15 mouse cellular contexts compared by ENCODE assay signal in the genomic region with DNA sequence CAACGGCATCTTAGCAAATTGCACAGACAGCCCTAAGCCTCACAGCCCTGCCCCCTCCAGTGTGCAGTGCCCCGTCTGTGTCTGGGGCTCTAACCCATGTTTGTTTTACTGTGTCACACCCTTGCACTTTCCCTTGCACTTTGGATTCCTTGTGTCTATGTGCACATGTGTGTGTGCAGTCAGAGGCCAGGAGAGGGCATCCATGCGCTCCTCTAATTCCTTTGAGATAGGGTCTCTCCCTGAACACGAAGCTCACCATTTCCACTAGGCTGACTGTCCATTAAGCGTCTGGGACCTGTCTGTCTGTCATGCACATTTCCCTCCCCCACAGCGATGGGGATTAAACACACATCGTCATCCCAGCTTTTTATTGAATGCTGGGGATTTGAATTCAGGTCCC. TPM values are rescaled to one million over a fixed set of nuclear protein-coding genes. Genes with fewer than 3 reads are reported as not detected.
DNase-seq lines count a peak whose midpoint lies in the region; ATAC-seq and TF ChIP-seq lines count a peak whose summit lies in the region.
"Had no signal": no experiment of that assay in that cellular context is flagged by ENCODE, and none has a peak within 500 bp of the region (broad histone marks: within the 10 kb centered on the region; RNA-seq: fewer than 3 reads in every experiment).

No protein-coding gene starts in this region.

- H3K4me2 ChIP-seq in lung, postnatal 0 days (replicated peaks; ENCODE audit: low read depth, low read length): no peak overlapping the region
- no peak overlapping the region for H3K4me2 ChIP-seq in midbrain, embryonic 13.5 days (replicated peaks)

- no peaks in the 10 kb centered on the region for H3K4me1 ChIP-seq in lung, postnatal 0 days (ENCODE audit: insufficient read depth, low read depth, low read length)
- H3K4me1 ChIP-seq in midbrain, embryonic 13.5 days (replicated peaks): no peaks in the 10 kb centered on the region

- no peaks in the 10 kb centered on the region for H3K36me3 ChIP-seq in lung, postnatal 0 days (ENCODE audit: insufficient read depth, low read length)
- no peaks in the 10 kb centered on the region for H3K36me3 ChIP-seq in midbrain, embryonic 13.5 days

- ATAC-seq in CD4-positive, CD25-positive, alpha-beta regulatory T cell, adult 4 months: no peak
- no peak for ATAC-seq in lung, postnatal 0 days
- 0 out of 2 replicates have a peak, but pooled peaks have one; percentile 23 for ATAC-seq in megakaryocyte progenitor cell, adult 5-6 weeks (replicated peaks; ENCODE audit: poor library complexity)
- no peak for ATAC-seq in midbrain, embryonic 13.5 days

- H3K9ac ChIP-seq in lung, postnatal 0 days (replicated peaks; ENCODE audit: low read depth): no peak overlapping the region
- no peak overlapping the region for H3K9ac ChIP-seq in midbrain, embryonic 13.5 days (replicated peaks)
- H3K9ac ChIP-seq: liver, embryonic 14.5 days had no signal

- DNase-seq in CD4-positive, CD25-positive, alpha-beta regulatory T cell, adult 2 months (ENCODE audit: low read depth, low spot score): peak; percentile 59
- DNase-seq in lung, postnatal 0 days (ENCODE audit: low spot score): peak; percentile 11
- no peak for DNase-seq in lung, postnatal 14 days
- DNase-seq in yolk sac, embryonic 10.5 days (ENCODE audit: low spot score): peak; percentile 7
- no peak for DNase-seq in cerebellum, postnatal 36 days
- DNase-seq: cerebellum, adult 8-10 months had no signal

- no peak for TF ChIP-seq EP300 in lung, postnatal 0 days (IDR thresholded peaks at IDR 0.05)

- no peak overlapping the region for H3K27ac ChIP-seq in lung, postnatal 0 days (ENCODE audit: low read length)
- H3K27ac ChIP-seq in midbrain, embryonic 13.5 days: no peak overlapping the region
- H3K27ac ChIP-seq: liver, embryonic 14.5 days had no signal

- peak; percentile 33; the same call in 1 of the 2 replicates for TF ChIP-seq CTCF in lung, postnatal 0 days (IDR thresholded peaks at IDR 0.05)

- no peak overlapping the region for H3K4me3 ChIP-seq in lung, postnatal 0 days (ENCODE audit: low read depth, low read length)
- H3K4me3 ChIP-seq in midbrain, embryonic 13.5 days (replicated peaks): no peak overlapping the region

- no peaks in the 10 kb centered on the region for H3K9me3 ChIP-seq in lung, postnatal 0 days (ENCODE audit: low read length)
- no peaks in the 10 kb centered on the region for H3K9me3 ChIP-seq in midbrain, embryonic 13.5 days

- H3K27me3 ChIP-seq in lung, postnatal 0 days (replicated peaks; ENCODE audit: insufficient read depth, low read length): no peaks in the 10 kb centered on the region
- no peaks in the 10 kb centered on the region for H3K27me3 ChIP-seq in midbrain, embryonic 13.5 days

- WGBS in lung, postnatal 0 days: 41% methylated on average over 7 of the region's 7 CpGs
- 55% methylated on average over 7 of the region's 7 CpGs for WGBS in midbrain, embryonic 13.5 days

RNA-seq across cellular contexts. Expression of gene Acp7, which starts 15.9 kb away (rescaled TPM):
- polyA plus RNA-seq in CD4-positive, CD25-positive, alpha-beta regulatory T cell, adult 4 months (2017; shearing (Covaris generic)): not detected
- not detected in 2 replicates for polyA plus RNA-seq in lung, postnatal 0 days (2015; fragmentation: Nextera tagmentation; extraction: Ambion mirVana)
- total RNA-seq in megakaryocyte progenitor cell, adult 5-6 weeks (2015): not detected in 2 replicates
- total RNA-seq in megakaryocyte progenitor cell, adult 5-6 weeks (2017): not detected in 2 replicates
- not detected in 2 replicates for polyA plus RNA-seq in midbrain, embryonic 13.5 days (2015; fragmentation: Nextera tagmentation; extraction: Ambion mirVana)
- total RNA-seq: adrenal gland, postnatal 36 days; gastrocnemius, postnatal 4 days; megakaryocyte-erythroid progenitor cell, adult 5-6 weeks had no signal
- polyA plus RNA-seq: heart, embryonic 16.5 days; intestine, embryonic 14.5 days; liver, embryonic 14.5 days had no signal

RNA-seq across cellular contexts. Expression of gene Fbxo27, which starts 45.6 kb away (rescaled TPM):
- polyA plus RNA-seq in CD4-positive, CD25-positive, alpha-beta regulatory T cell, adult 4 months (2017; shearing (Covaris generic)): 1 to 10 TPM; 1.6 to 2.2 TPM
- 2.3 and 2.8 TPM in 2 replicates for polyA plus RNA-seq in lung, postnatal 0 days (2015; fragmentation: Nextera tagmentation; extraction: Ambion mirVana)
- total RNA-seq in megakaryocyte progenitor cell, adult 5-6 weeks (2015): 1.1 and 1.4 TPM in 2 replicates
- total RNA-seq in megakaryocyte progenitor cell, adult 5-6 weeks (2017): 0.24 and 0.75 TPM in 2 replicates
- 5.7 and 5.8 TPM in 2 replicates for polyA plus RNA-seq in midbrain, embryonic 13.5 days (2015; fragmentation: Nextera tagmentation; extraction: Ambion mirVana)
- total RNA-seq: megakaryocyte-erythroid progenitor cell, adult 5-6 weeks had no signal

RNA-seq across cellular contexts. Expression of gene Pak4, which starts 49.0 kb away (rescaled TPM):
- polyA plus RNA-seq in CD4-positive, CD25-positive, alpha-beta regulatory T cell, adult 4 months (2017; shearing (Covaris generic)): 1 to 10 TPM; 1.9 to 2.1 TPM
- polyA plus RNA-seq in lung, postnatal 0 days (2015; fragmentation: Nextera tagmentation; extraction: Ambion mirVana): 36.3 and 38.2 TPM in 2 replicates
- 5.6 and 6.4 TPM in 2 replicates for total RNA-seq in megakaryocyte progenitor cell, adult 5-6 weeks (2015)
- 3.3 and 3.9 TPM in 2 replicates for total RNA-seq in megakaryocyte progenitor cell, adult 5-6 weeks (2017)
- 25.6 and 28.0 TPM in 2 replicates for polyA plus RNA-seq in midbrain, embryonic 13.5 days (2015; fragmentation: Nextera tagmentation; extraction: Ambion mirVana)

RNA-seq across cellular contexts. Expression of gene Samd4b, which starts 49.1 kb away (rescaled TPM):
- 1 to 10 TPM; 7.4 to 7.5 TPM for polyA plus RNA-seq in CD4-positive, CD25-positive, alpha-beta regulatory T cell, adult 4 months (2017; shearing (Covaris generic))
- 12.9 and 13.4 TPM in 2 replicates for polyA plus RNA-seq in lung, postnatal 0 days (2015; fragmentation: Nextera tagmentation; extraction: Ambion mirVana)
- total RNA-seq in megakaryocyte progenitor cell, adult 5-6 weeks (2015): 20.7 TPM in 2 replicates
- 2.7 and 4.3 TPM in 2 replicates for total RNA-seq in megakaryocyte progenitor cell, adult 5-6 weeks (2017)
- polyA plus RNA-seq in midbrain, embryonic 13.5 days (2015; fragmentation: Nextera tagmentation; extraction: Ambion mirVana): 20.0 and 25.7 TPM in 2 replicates

Comparison
In these comparisons a context has a peak if more than half of its experiments do, and no peak if none do; other contexts are left out.
1. DNase-seq: peak in CD4-positive, CD25-positive, alpha-beta regulatory T cell, adult 2 months (single experiment), lung, postnatal 0 days (single experiment) and yolk sac, embryonic 10.5 days (single experiment); none in lung, postnatal 14 days (single experiment) and cerebellum, postnatal 36 days (0 of 2).